Mouse (Mus musculus) thymus, adult 2 months (tissue): ENCODE results near the gene Fgf9.

Experiments
- CTCF ChIP-seq: fragments of 200-500 bp; IDR thresholded peaks from 2 replicates; pipeline ENCODE4 v1.5.1; 2012; ENCODE audit warnings: mild to moderate bottlenecking, control low read depth, low read length, moderate library complexity, borderline replicate concordance; ENCODE audit not compliant: control insufficient read depth, poor library complexity, insufficient read depth; ENCODE audit errors: extremely low read depth
- POLR2A ChIP-seq: fragments of 200-500 bp; IDR thresholded peaks from 2 replicates; pipeline ENCODE4 v1.6.1; 2012; ENCODE audit warnings: mild to moderate bottlenecking, low read length, control low read depth, moderate library complexity; ENCODE audit not compliant: control insufficient read depth, poor library complexity, insufficient read depth; ENCODE audit errors: extremely low read depth

GRCm38 (mm10) chr14:58109601-58110000, 39.3 kb downstream of the Fgf9 start:
- no peak for TF ChIP-seq POLR2A
- TF ChIP-seq CTCF, result no peak
